In genomic region chr15:10463555-10463954, GRCm38 (mm10) we compare ENCODE assay signal across 23 mouse cellular contexts. TPM values are rescaled to one million over a fixed set of nuclear protein-coding genes. Genes with fewer than 3 reads are reported as not detected.
DNase-seq lines count a peak whose midpoint lies in the region; ATAC-seq and TF ChIP-seq lines count a peak whose summit lies in the region.
"Had no signal": no experiment of that assay in that cellular context is flagged by ENCODE, and none has a peak within 500 bp of the region (broad histone marks: within the 10 kb centered on the region; RNA-seq: fewer than 3 reads in every experiment).

No protein-coding gene starts in this region.

- H3K27ac ChIP-seq in hindbrain, postnatal 0 days, result no peak overlapping the region
- no peak overlapping the region for H3K27ac ChIP-seq in kidney, embryonic 15.5 days
- H3K27ac ChIP-seq: embryonic facial prominence, embryonic 12.5 days; limb, embryonic 10.5 days; liver, embryonic 15.5 days; neural tube, embryonic 13.5 days; stomach, postnatal 0 days had no signal

- DNase-seq in left cerebral cortex, adult 18-20 months (ENCODE audit: low spot score in 2 of 2), result peak; percentile 29 to 45
- DNase-seq in left cerebral cortex, adult 8-10 months (ENCODE audit: low spot score in 2 of 2), result no peak
- peak; percentile 88 for DNase-seq in 416B (ENCODE audit: low read depth)
- DNase-seq in hindbrain, postnatal 0 days (ENCODE audit: low spot score), result no peak
- DNase-seq in thymus, postnatal 25 days, result no peak
- DNase-seq: adrenal gland, postnatal 25 days; cerebellum, adult 9-11 months; forebrain, postnatal 0 days; kidney, postnatal 4 days; layer of hippocampus, adult 9-11 months; liver; lung, postnatal 4 days; midbrain, embryonic 14.5 days had no signal

- peak; percentile 49 for ATAC-seq in megakaryocyte, adult 5-6 weeks (ENCODE audit: poor library complexity, severe bottlenecking)
- no peak for ATAC-seq in hindbrain, postnatal 0 days
- no peak for ATAC-seq in kidney, embryonic 15.5 days (replicated peaks; ENCODE audit: low FRiP score)
- ATAC-seq: forebrain, postnatal 0 days; intestine, postnatal 0 days had no signal

- H3K9me3 ChIP-seq in E14TG2a.4 (ENCODE audit: low read length), result peaks cover 44% of the 10 kb centered on the region
- no peaks in the 10 kb centered on the region for H3K9me3 ChIP-seq in hindbrain, postnatal 0 days (ENCODE audit: low read length)
- no peaks in the 10 kb centered on the region for H3K9me3 ChIP-seq in kidney, embryonic 15.5 days (replicated peaks)
- H3K9me3 ChIP-seq: embryonic facial prominence, embryonic 12.5 days; limb, embryonic 10.5 days; liver, embryonic 15.5 days; neural tube, embryonic 13.5 days had no signal

- H3K9ac ChIP-seq in hindbrain, postnatal 0 days (replicated peaks; ENCODE audit: low read length), result no peak overlapping the region
- no peak overlapping the region for H3K9ac ChIP-seq in kidney, embryonic 15.5 days
- H3K9ac ChIP-seq: embryonic facial prominence, embryonic 12.5 days; forebrain, postnatal 0 days; liver, embryonic 15.5 days; neural tube, embryonic 13.5 days had no signal

- no peak overlapping the region for H3K4me2 ChIP-seq in hindbrain, postnatal 0 days (ENCODE audit: low read depth, low read length)
- no peak overlapping the region for H3K4me2 ChIP-seq in kidney, embryonic 15.5 days
- H3K4me2 ChIP-seq: embryonic facial prominence, embryonic 12.5 days; heart, embryonic 11.5 days; liver, embryonic 15.5 days; neural tube, embryonic 13.5 days had no signal

- H3K36me3 ChIP-seq in E14TG2a.4 (ENCODE audit: insufficient read depth, low read length), result peaks cover 93% of the 10 kb centered on the region
- peaks cover 21% of the 10 kb centered on the region for H3K36me3 ChIP-seq in hindbrain, postnatal 0 days (ENCODE audit: insufficient read depth, low read length)
- peaks cover 35% of the 10 kb centered on the region for H3K36me3 ChIP-seq in kidney, embryonic 15.5 days

- H3K4me3 ChIP-seq in E14TG2a.4 (replicated peaks; ENCODE audit: low read length), result peak overlapping the region; percentile 7; the same call in 1 of the 2 replicates
- H3K4me3 ChIP-seq in hindbrain, postnatal 0 days (ENCODE audit: low read length), result no peak overlapping the region
- H3K4me3 ChIP-seq in kidney, embryonic 15.5 days (replicated peaks), result no peak overlapping the region
- H3K4me3 ChIP-seq: embryonic facial prominence, embryonic 12.5 days; limb, embryonic 10.5 days; liver, embryonic 15.5 days; neural tube, embryonic 13.5 days had no signal

- 92% methylated on average over 5 of the region's 5 CpGs for WGBS in hindbrain, postnatal 0 days
- WGBS in kidney, embryonic 15.5 days, result 81% methylated on average over 5 of the region's 5 CpGs

- no peaks in the 10 kb centered on the region for H3K27me3 ChIP-seq in E14TG2a.4 (ENCODE audit: insufficient read depth, low read length)
- H3K27me3 ChIP-seq in hindbrain, postnatal 0 days (ENCODE audit: insufficient read depth, low read length), result no peaks in the 10 kb centered on the region
- no peaks in the 10 kb centered on the region for H3K27me3 ChIP-seq in kidney, embryonic 15.5 days
- H3K27me3 ChIP-seq: embryonic facial prominence, embryonic 12.5 days; liver, embryonic 15.5 days; neural tube, embryonic 13.5 days had no signal

- no peak for TF ChIP-seq CTCF in E14TG2a.4 (conservative IDR thresholded peaks at IDR 0.05; ENCODE audit: low read length)
- TF ChIP-seq CTCF in hindbrain, postnatal 0 days (IDR thresholded peaks at IDR 0.05; ENCODE audit: low read depth), result no peak

- peaks cover 57% of the 10 kb centered on the region for H3K4me1 ChIP-seq in E14TG2a.4 (replicated peaks; ENCODE audit: low read depth, low read length)
- H3K4me1 ChIP-seq in hindbrain, postnatal 0 days (ENCODE audit: insufficient read depth, low read length), result 0 out of 2 replicates have a peak, but pooled peaks cover under 1% of the 10 kb centered on the region
- H3K4me1 ChIP-seq in kidney, embryonic 15.5 days, result peaks cover 6% of the 10 kb centered on the region; the same call in 1 of the 2 replicates
- H3K4me1 ChIP-seq: embryonic facial prominence, embryonic 12.5 days; limb, embryonic 10.5 days had no signal

RNA-seq across cellular contexts. Expression of gene Dnajc21, which starts 6.8 kb away (rescaled TPM):
- total RNA-seq in left cerebral cortex, adult 18-20 months (2021), result 10 to 100 TPM; 32.2 to 34.7 TPM
- total RNA-seq in left cerebral cortex, adult 8-10 months (2022), result 10 to 100 TPM; 22.3 to 27.0 (median 24.7) TPM
- 35.1 and 36.9 TPM in 2 replicates for total RNA-seq in megakaryocyte, adult 5-6 weeks (2015)
- total RNA-seq in megakaryocyte, adult 5-6 weeks (2017), result 37.5 and 42.2 TPM in 2 replicates
- 5.3 and 8.0 TPM in 2 replicates for total RNA-seq in hindbrain, postnatal 0 days (2014; rRNA removed)
- 14.5 and 15.2 TPM in 2 replicates for polyA plus RNA-seq in hindbrain, postnatal 0 days (2015; fragmentation: Nextera tagmentation; extraction: Ambion mirVana)
- polyA plus RNA-seq in kidney, embryonic 15.5 days (2015; fragmentation: Nextera tagmentation; extraction: Ambion mirVana), result 12.6 and 12.9 TPM in 2 replicates

RNA-seq across cellular contexts. Expression of gene Brix1, which starts 22.2 kb away (rescaled TPM):
- total RNA-seq in left cerebral cortex, adult 18-20 months (2021), result 10 to 100 TPM; 21.8 to 25.1 TPM
- 10 to 100 TPM; 18.1 to 19.8 (median 19.1) TPM for total RNA-seq in left cerebral cortex, adult 8-10 months (2022)
- 34.3 and 49.4 TPM in 2 replicates for total RNA-seq in megakaryocyte, adult 5-6 weeks (2015)
- 15.1 and 15.9 TPM in 2 replicates for total RNA-seq in megakaryocyte, adult 5-6 weeks (2017)
- total RNA-seq in hindbrain, postnatal 0 days (2014; rRNA removed), result 4.8 and 10.0 TPM in 2 replicates
- 58.2 and 64.9 TPM in 2 replicates for polyA plus RNA-seq in hindbrain, postnatal 0 days (2015; fragmentation: Nextera tagmentation; extraction: Ambion mirVana)
- polyA plus RNA-seq in kidney, embryonic 15.5 days (2015; fragmentation: Nextera tagmentation; extraction: Ambion mirVana), result 104 and 129 TPM in 2 replicates

RNA-seq across cellular contexts. Expression of gene Rad1, which starts 22.3 kb away (rescaled TPM):
- total RNA-seq in left cerebral cortex, adult 18-20 months (2021), result 10 to 100 TPM; 16.6 to 21.4 TPM
- total RNA-seq in left cerebral cortex, adult 8-10 months (2022), result 10 to 100 TPM; 11.6 to 21.9 (median 13.7) TPM
- 14.9 and 17.1 TPM in 2 replicates for total RNA-seq in megakaryocyte, adult 5-6 weeks (2015)
- 11.1 and 11.9 TPM in 2 replicates for total RNA-seq in megakaryocyte, adult 5-6 weeks (2017)
- 14.9 and 15.5 TPM in 2 replicates for total RNA-seq in hindbrain, postnatal 0 days (2014; rRNA removed)
- 19.7 and 23.0 TPM in 2 replicates for polyA plus RNA-seq in hindbrain, postnatal 0 days (2015; fragmentation: Nextera tagmentation; extraction: Ambion mirVana)
- polyA plus RNA-seq in kidney, embryonic 15.5 days (2015; fragmentation: Nextera tagmentation; extraction: Ambion mirVana), result 39.4 and 41.3 TPM in 2 replicates

Comparison
In these comparisons a context has a peak if more than half of its experiments do, and no peak if none do; other contexts are left out.
1. DNase-seq: peak in left cerebral cortex, adult 18-20 months (2 of 2) and 416B (single experiment); none in left cerebral cortex, adult 8-10 months (0 of 2), hindbrain, postnatal 0 days (single experiment) and thymus, postnatal 25 days (single experiment).